Comparison of ENCODE assay signal across 14 mouse cellular contexts in the genomic region with DNA sequence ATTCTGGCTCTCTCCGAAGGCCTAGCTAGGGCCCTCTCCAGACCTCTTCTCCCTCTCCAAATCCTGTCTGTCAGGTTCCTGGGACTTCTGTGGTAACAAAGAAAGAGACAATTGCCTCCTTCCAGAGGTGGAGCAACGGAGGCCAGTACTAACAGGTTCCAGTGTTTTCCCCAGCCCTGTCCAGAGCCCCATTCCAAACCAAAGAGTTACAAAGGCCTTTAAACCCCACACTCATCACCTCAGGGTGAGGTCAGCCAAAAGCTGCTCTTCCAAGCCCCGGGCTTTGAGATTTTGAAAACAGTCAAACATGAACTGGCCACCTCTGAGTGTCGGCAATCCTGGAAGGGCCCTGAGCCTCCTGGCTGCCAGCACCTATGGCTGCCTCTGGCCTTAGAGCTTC. TPM values are rescaled to one million over a fixed set of nuclear protein-coding genes. Genes with fewer than 3 reads are reported as not detected.
DNase-seq lines count a peak whose midpoint lies in the region; ATAC-seq lines count a peak whose summit lies in the region.
"Had no signal": no experiment of that assay in that cellular context is flagged by ENCODE, and none has a peak within 500 bp of the region (broad histone marks: within the 10 kb centered on the region; RNA-seq: fewer than 3 reads in every experiment).

No protein-coding gene starts in this region.

- no peak for ATAC-seq in heart, embryonic 16.5 days (replicated peaks; ENCODE audit: extremely low read depth, insufficient read depth, low FRiP score)
- no peak for ATAC-seq in lung, embryonic 16.5 days (ENCODE audit: low read depth)
- no peak for ATAC-seq in embryonic facial prominence, embryonic 15.5 days (ENCODE audit: insufficient number of reproducible peaks, low FRiP score, low TSS enrichment, low read depth)
- no peak for ATAC-seq in stomach, embryonic 15.5 days (ENCODE audit: insufficient read depth, low FRiP score, low read depth)

- H3K36me3 ChIP-seq in heart, embryonic 16.5 days (ENCODE audit: control insufficient read depth, insufficient read depth) = 0 out of 2 replicates have a peak, but pooled peaks cover 7% of the 10 kb centered on the region
- peaks cover 3% of the 10 kb centered on the region; the same call in 1 of the 2 replicates for H3K36me3 ChIP-seq in lung, embryonic 16.5 days (ENCODE audit: control insufficient read depth, insufficient read depth, low read length)
- H3K36me3 ChIP-seq in embryonic facial prominence, embryonic 15.5 days = peaks cover 7% of the 10 kb centered on the region; the same call in 1 of the 2 replicates
- no peaks in the 10 kb centered on the region for H3K36me3 ChIP-seq in stomach, embryonic 15.5 days
- H3K36me3 ChIP-seq: forebrain, embryonic 12.5 days had no signal

- H3K4me1 ChIP-seq in heart, embryonic 16.5 days (ENCODE audit: control insufficient read depth, insufficient read depth, low read length) = peaks cover 48% of the 10 kb centered on the region
- H3K4me1 ChIP-seq in lung, embryonic 16.5 days (replicated peaks; ENCODE audit: control insufficient read depth, insufficient read depth, low read length) = peaks cover 37% of the 10 kb centered on the region
- H3K4me1 ChIP-seq in embryonic facial prominence, embryonic 15.5 days = peaks cover 44% of the 10 kb centered on the region
- H3K4me1 ChIP-seq in stomach, embryonic 15.5 days = peaks cover 16% of the 10 kb centered on the region

- WGBS in heart, embryonic 16.5 days = 36% methylated on average over 4 of the region's 4 CpGs
- WGBS in lung, embryonic 16.5 days = 35% methylated on average over 4 of the region's 4 CpGs
- 50% methylated on average over 4 of the region's 4 CpGs for WGBS in embryonic facial prominence, embryonic 15.5 days
- 53% methylated on average over 4 of the region's 4 CpGs for WGBS in stomach, embryonic 15.5 days

- DNase-seq in heart, adult 11 months = no peak
- no peak for DNase-seq in lung, postnatal 4 days
- no peak for DNase-seq in thymus, postnatal 10 days (ENCODE audit: low spot score in 2 of 2)
- DNase-seq in adrenal gland, adult 8-10 months = no peak
- DNase-seq: adrenal gland, postnatal 25 days; kidney, adult 2 months; retina, postnatal 1 day; thymus, adult 2 months had no signal

- 0 out of 2 replicates have a peak overlapping the region, but pooled peaks have one; percentile 31 for H3K9ac ChIP-seq in heart, embryonic 16.5 days (ENCODE audit: low read length)
- H3K9ac ChIP-seq in lung, embryonic 16.5 days (ENCODE audit: low read length) = 0 out of 2 replicates have a peak overlapping the region, but pooled peaks have one; percentile 1
- H3K9ac ChIP-seq in embryonic facial prominence, embryonic 15.5 days = no peak overlapping the region
- H3K9ac ChIP-seq in stomach, embryonic 15.5 days = no peak overlapping the region
- H3K9ac ChIP-seq: forebrain, embryonic 12.5 days had no signal

- no peaks in the 10 kb centered on the region for H3K9me3 ChIP-seq in heart, embryonic 16.5 days (replicated peaks; ENCODE audit: control insufficient read depth, low read length)
- no peaks in the 10 kb centered on the region for H3K9me3 ChIP-seq in lung, embryonic 16.5 days (ENCODE audit: control insufficient read depth, low read length)
- no peaks in the 10 kb centered on the region for H3K9me3 ChIP-seq in embryonic facial prominence, embryonic 15.5 days (replicated peaks)
- H3K9me3 ChIP-seq in stomach, embryonic 15.5 days = no peaks in the 10 kb centered on the region
- H3K9me3 ChIP-seq: forebrain, embryonic 12.5 days had no signal

- H3K4me3 ChIP-seq in heart, embryonic 16.5 days (ENCODE audit: low read length) = no peak overlapping the region
- H3K4me3 ChIP-seq in lung, embryonic 16.5 days (ENCODE audit: low read length) = no peak overlapping the region
- no peak overlapping the region for H3K4me3 ChIP-seq in embryonic facial prominence, embryonic 15.5 days (replicated peaks)
- H3K4me3 ChIP-seq in stomach, embryonic 15.5 days (replicated peaks) = no peak overlapping the region
- H3K4me3 ChIP-seq: forebrain, embryonic 12.5 days; layer of hippocampus, adult 2 months had no signal

- no peak overlapping the region for H3K4me2 ChIP-seq in heart, embryonic 16.5 days (ENCODE audit: low read depth, low read length)
- H3K4me2 ChIP-seq in lung, embryonic 16.5 days (ENCODE audit: low read depth, low read length) = no peak overlapping the region
- no peak overlapping the region for H3K4me2 ChIP-seq in embryonic facial prominence, embryonic 15.5 days (replicated peaks)
- H3K4me2 ChIP-seq in stomach, embryonic 15.5 days = no peak overlapping the region
- H3K4me2 ChIP-seq: forebrain, embryonic 12.5 days had no signal

- no peaks in the 10 kb centered on the region for H3K27me3 ChIP-seq in heart, embryonic 16.5 days (ENCODE audit: control insufficient read depth, insufficient read depth, low read length)
- H3K27me3 ChIP-seq in lung, embryonic 16.5 days (ENCODE audit: control insufficient read depth, insufficient read depth, low read depth, low read length) = no peaks in the 10 kb centered on the region
- no peaks in the 10 kb centered on the region for H3K27me3 ChIP-seq in embryonic facial prominence, embryonic 15.5 days
- H3K27me3 ChIP-seq in stomach, embryonic 15.5 days (replicated peaks) = no peaks in the 10 kb centered on the region
- H3K27me3 ChIP-seq: forebrain, embryonic 12.5 days had no signal

- H3K27ac ChIP-seq in heart, embryonic 16.5 days (ENCODE audit: low read length) = peak overlapping the region; percentile 57
- peak overlapping the region; percentile 67 for H3K27ac ChIP-seq in lung, embryonic 16.5 days (ENCODE audit: low read length)
- H3K27ac ChIP-seq in embryonic facial prominence, embryonic 15.5 days (replicated peaks) = peak overlapping the region; percentile 75
- H3K27ac ChIP-seq in stomach, embryonic 15.5 days = peak overlapping the region; percentile 67
- H3K27ac ChIP-seq: forebrain, embryonic 12.5 days; layer of hippocampus, adult 2 months had no signal

RNA-seq across cellular contexts. Expression of a gene that starts 29.1 kb away (rescaled TPM):
- 12.8 and 13.7 TPM in 2 replicates for polyA plus RNA-seq in heart, embryonic 16.5 days (2015; fragmentation: Nextera tagmentation; extraction: Ambion mirVana)
- 6.8 and 8.6 TPM in 2 replicates for polyA plus RNA-seq in lung, embryonic 16.5 days (2015; fragmentation: Nextera tagmentation; extraction: Ambion mirVana)
- polyA plus RNA-seq in embryonic facial prominence, embryonic 15.5 days (2015; fragmentation: Nextera tagmentation; extraction: Ambion mirVana) = 12.8 and 15.5 TPM in 2 replicates
- 10.0 and 10.8 TPM in 2 replicates for polyA plus RNA-seq in stomach, embryonic 15.5 days (2015; fragmentation: Nextera tagmentation; extraction: Ambion mirVana)
- 10 to 100 TPM in 1 of 4 experiments, 1 to 10 TPM in 3; 7.6 to 11.1 (median 8.6) TPM for total RNA-seq in adrenal gland, adult 8-10 months (2022)

Comparison
In these comparisons a context has a peak if more than half of its experiments do, and no peak if none do; other contexts are left out.
1. H3K9ac ChIP-seq: peak in heart, embryonic 16.5 days (single experiment) and lung, embryonic 16.5 days (single experiment); none in embryonic facial prominence, embryonic 15.5 days (single experiment) and stomach, embryonic 15.5 days (single experiment).
2. Peak in every context shown above with its lines, with median percentiles within 50 percentile points of each other: H3K27ac ChIP-seq.